Mouse (Mus musculus) G1E (cell line): ENCODE measurements at regions not wholly inside any gene's neighbourhood (a gene's known extent, or its start where the extent isn't known, plus 50 kb on each side); places are given as distances from the start of the nearest gene placed in this dataset.

Experiments
- ATAC-seq: 2 replicates; pipeline ENCODE4 v1.8.0; 2016; ENCODE audit warnings: mild to moderate bottlenecking; ENCODE audit not compliant: insufficient number of reproducible peaks, poor library complexity, low FRiP score, severe bottlenecking; ENCODE audit errors: extremely low read depth
- DNase-seq: peaks from one replicate; pipeline ENCODE4 v3.0.0; 2012; ENCODE audit warnings: low spot score
- H3K27me3 ChIP-seq: 2 replicates; pipeline ENCODE4 v1.6.1; 2012; ENCODE audit warnings: mild to moderate bottlenecking, low read length, inconsistent platforms; ENCODE audit not compliant: insufficient read depth
- H3K36me3 ChIP-seq: replicated peaks from 2 replicates; pipeline ENCODE3; 2012; ENCODE audit warnings: mild to moderate bottlenecking, inconsistent platforms
- H3K4me1 ChIP-seq: 2 replicates; pipeline ENCODE4 v1.6.1; 2012; ENCODE audit warnings: low read depth, low read length, inconsistent platforms, mixed read lengths; ENCODE audit not compliant: insufficient read depth
- H3K4me3 ChIP-seq: 2 replicates; pipeline ENCODE4 v1.5.1; 2012; ENCODE audit warnings: low read depth, mild to moderate bottlenecking, inconsistent platforms, low read length, moderate library complexity, mixed read lengths
- H3K9me3 ChIP-seq: replicated peaks from 2 replicates; pipeline ENCODE4 v1.6.1; 2012; ENCODE audit warnings: inconsistent platforms
- CTCF ChIP-seq: IDR thresholded peaks from 2 replicates; pipeline ENCODE4 v1.5.1; 2012; ENCODE audit warnings: low read depth, low read length, inconsistent platforms, mixed read lengths
- GATA1 ChIP-seq: IDR thresholded peaks from 2 replicates; pipeline ENCODE4 v1.6.1; 2012; ENCODE audit warnings: borderline replicate concordance, low read length, inconsistent platforms, mixed read lengths
- GATA2 ChIP-seq: IDR thresholded peaks from 2 replicates; pipeline ENCODE4 v1.6.1; 2012; ENCODE audit warnings: low read depth, low read length, inconsistent platforms, borderline replicate concordance
- POLR2AphosphoS5 ChIP-seq: IDR thresholded peaks from 2 replicates; pipeline ENCODE4 v1.6.1; 2012; ENCODE audit warnings: low read depth, low read length, inconsistent platforms; ENCODE audit not compliant: insufficient replicate concordance
- TAL1 ChIP-seq: conservative IDR thresholded peaks from 2 replicates; pipeline ENCODE4 v1.6.1; 2012; ENCODE audit warnings: low read depth, low read length, inconsistent platforms, mixed read lengths

DNA sequence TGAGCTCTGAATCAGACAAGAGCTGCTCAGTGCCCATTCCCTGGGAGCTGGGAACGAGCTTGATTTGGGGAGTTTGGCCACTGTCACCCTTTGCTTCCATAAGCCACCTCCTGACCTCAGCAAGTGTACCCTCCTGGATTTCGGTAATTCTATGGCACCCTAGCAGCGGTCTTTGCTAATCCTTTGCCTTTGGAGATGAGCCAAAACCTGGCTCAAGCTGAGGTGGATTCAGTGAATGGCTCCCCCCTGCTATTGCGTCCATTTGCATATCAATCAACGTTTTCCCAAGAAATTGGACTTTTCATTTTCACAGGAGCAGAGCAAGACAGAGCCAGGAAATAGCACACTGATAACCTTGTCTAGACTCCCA, 204.1 kb downstream of the 1700129C05Rik start:
- TF ChIP-seq TAL1 (no peak), GATA1 (no peak), GATA2 (no peak), CTCF (no peak), POLR2AphosphoS5 (no peak)
- H3K9me3 ChIP-seq = peaks cover 13% of the 10 kb centered on the region
- DNase-seq = no peak
- no peaks in the 10 kb centered on the region for H3K27me3 ChIP-seq
- H3K4me1 ChIP-seq = no peaks in the 10 kb centered on the region
- no peak for ATAC-seq
- H3K36me3 ChIP-seq = no peaks in the 10 kb centered on the region
- H3K4me3 ChIP-seq = no peak overlapping the region

DNA sequence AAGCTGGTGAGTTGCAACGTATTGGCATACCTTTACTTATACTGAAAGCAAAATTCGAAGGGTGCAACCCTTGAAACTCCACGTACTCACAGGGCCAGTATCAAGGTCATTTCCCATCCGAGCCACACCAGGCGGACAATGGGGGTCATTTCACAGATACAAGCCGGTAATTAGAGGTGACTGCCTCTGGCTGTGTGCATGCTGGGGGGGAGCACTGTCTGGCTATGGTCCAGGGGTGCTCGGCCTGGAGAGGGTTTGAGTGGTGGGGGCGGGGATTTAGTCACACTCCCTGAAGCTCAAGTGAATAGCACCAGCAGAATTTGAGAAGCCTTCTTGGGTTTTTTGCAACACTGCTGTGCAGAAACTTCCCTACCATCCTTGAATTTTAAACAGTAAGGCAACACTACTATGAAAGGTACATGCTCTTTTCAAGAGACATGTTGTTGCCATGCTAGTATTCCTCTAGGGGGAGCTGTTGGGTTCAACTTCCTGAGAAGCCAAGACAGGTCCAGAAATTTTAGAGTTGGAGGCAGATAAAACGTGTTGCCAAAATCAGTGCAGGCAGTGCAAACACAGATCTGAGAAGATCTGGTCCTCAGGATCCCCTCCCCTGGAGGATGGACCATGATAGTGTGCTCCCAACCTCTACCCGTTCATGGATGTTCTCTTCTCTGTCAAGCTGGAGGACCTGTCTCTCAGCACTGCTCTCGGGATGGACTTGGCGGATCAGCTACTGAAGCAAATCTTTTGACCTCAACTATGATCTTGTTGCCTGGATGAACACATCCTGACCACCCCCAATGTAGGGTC, 204.7 kb downstream of the 1700129C05Rik start:
- no peak for DNase-seq
- ATAC-seq = no peak
- TF ChIP-seq POLR2AphosphoS5 (no peak), GATA1 (no peak), GATA2 (no peak), CTCF (no peak), TAL1 (no peak)
- Histone ChIP-seq H3K27me3 (no peaks in the 10 kb centered on the region), H3K9me3 (peaks cover 15% of the 10 kb centered on the region), H3K4me1 (no peaks in the 10 kb centered on the region), H3K4me3 (no peak overlapping the region), H3K36me3 (no peaks in the 10 kb centered on the region)

DNA sequence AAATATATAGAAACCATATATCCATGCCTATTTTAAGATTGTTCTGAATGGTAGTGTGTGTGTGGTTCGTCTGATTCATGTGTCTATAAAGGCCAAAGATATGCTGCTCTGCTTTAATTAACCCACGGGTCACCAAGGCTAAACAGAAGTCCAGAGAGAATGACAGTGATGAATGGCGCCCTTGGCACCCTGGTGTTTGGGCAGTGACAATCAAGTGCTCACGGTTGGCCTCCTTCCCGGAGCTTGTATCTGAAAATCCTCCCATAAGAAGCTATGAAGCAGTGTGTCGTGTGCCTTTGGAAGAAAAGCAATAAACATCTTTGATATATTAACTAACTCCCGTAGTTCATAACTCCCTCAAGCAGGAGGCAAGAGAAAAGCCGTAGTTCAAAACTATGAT, 205.4 kb downstream of the 1700129C05Rik start:
- Histone ChIP-seq H3K36me3 (no peaks in the 10 kb centered on the region), H3K4me3 (no peak overlapping the region), H3K27me3 (no peaks in the 10 kb centered on the region), H3K9me3 (peaks cover 15% of the 10 kb centered on the region), H3K4me1 (no peaks in the 10 kb centered on the region)
- ATAC-seq (no peak), DNase-seq (no peak)
- no peak for TF ChIP-seq POLR2AphosphoS5
- no peak for TF ChIP-seq CTCF
- no peak for TF ChIP-seq GATA2
- TF ChIP-seq GATA1 = no peak
- TF ChIP-seq TAL1 = no peak

DNA sequence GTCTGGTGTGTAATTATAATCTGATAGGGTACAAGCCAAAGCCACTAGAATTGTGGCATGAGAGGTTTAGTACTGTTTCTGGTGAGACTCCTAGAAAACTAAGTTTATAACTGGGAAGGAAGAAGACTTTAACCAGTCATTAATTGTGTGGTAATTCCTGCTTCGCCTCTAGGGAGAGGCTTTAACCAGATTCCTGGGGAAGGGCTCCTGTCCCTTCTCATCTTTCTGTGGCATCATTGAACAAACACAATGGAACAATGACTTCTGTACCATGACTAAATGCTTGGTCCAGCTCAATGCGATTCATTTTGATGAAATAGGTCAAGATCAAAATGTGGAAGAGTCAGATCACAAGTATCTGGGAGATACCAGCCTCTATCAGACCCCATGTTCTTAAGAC, 206.6 kb downstream of the 1700129C05Rik start:
- Histone ChIP-seq H3K4me1 (no peaks in the 10 kb centered on the region), H3K4me3 (no peak overlapping the region), H3K27me3 (no peaks in the 10 kb centered on the region), H3K9me3 (peaks cover 15% of the 10 kb centered on the region), H3K36me3 (no peaks in the 10 kb centered on the region)
- no peak for DNase-seq
- TF ChIP-seq GATA1 = no peak
- no peak for TF ChIP-seq CTCF
- ATAC-seq = no peak

DNA sequence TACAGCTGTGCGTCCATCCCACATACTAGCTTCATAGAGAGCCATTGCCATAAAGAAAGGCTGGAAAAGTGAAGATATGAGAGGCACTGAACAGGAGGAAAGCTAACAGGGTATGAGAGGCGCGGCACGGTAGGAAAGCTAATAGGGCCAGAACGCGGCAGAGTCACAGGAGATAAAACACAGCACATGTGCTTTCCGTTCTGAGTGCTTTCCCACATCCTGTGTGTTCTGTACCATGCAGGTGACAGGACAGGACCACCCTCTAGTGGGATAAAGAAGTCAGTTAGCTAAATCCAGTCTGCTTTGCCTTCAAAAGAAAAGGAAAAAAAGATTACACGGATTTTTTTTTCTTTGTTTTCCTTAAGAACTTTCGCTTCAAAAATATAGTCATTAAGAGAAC, 224.8 kb downstream of the 1700129C05Rik start:
- TF ChIP-seq TAL1 (no peak), GATA2 (no peak), POLR2AphosphoS5 (no peak), CTCF (no peak), GATA1 (no peak)

DNA sequence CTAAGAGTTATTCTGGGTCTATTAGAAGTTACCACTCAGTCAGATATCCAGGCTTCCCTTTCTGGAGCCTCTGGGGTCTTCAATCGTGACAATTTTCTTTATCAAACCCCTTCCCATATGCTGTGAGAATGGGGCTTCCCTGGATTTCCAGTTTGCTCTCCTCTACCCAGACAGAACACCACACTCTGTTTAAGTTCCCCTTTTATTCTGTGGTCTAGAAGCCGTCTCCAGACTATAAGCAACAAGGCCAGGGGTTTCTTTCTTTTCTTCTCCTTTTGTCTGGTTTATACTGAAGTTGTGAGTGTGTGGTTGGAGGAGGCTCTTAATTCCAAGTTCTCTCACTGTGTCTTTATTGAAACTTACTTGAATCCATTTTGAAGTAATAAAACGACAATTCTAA, 225.5 kb downstream of the 1700129C05Rik start:
- no peaks in the 10 kb centered on the region for H3K36me3 ChIP-seq
- DNase-seq (no peak), ATAC-seq (no peak)
- H3K4me1 ChIP-seq = no peaks in the 10 kb centered on the region
- H3K27me3 ChIP-seq = no peaks in the 10 kb centered on the region
- no peak for TF ChIP-seq GATA1
- TF ChIP-seq POLR2AphosphoS5 = no peak
- TF ChIP-seq GATA2 = no peak
- no peak for TF ChIP-seq CTCF
- TF ChIP-seq TAL1 = no peak
- no peak overlapping the region for H3K4me3 ChIP-seq
- peaks cover 3% of the 10 kb centered on the region; the same call in 1 of the 2 replicates for H3K9me3 ChIP-seq

More for the DNA sequence above, 224.8 kb downstream of the 1700129C05Rik start:
- no peak for ATAC-seq
- DNase-seq = no peak
- Histone ChIP-seq H3K4me1 (no peaks in the 10 kb centered on the region), H3K27me3 (no peaks in the 10 kb centered on the region), H3K9me3 (peaks cover 3% of the 10 kb centered on the region; the same call in 1 of the 2 replicates), H3K4me3 (no peak overlapping the region), H3K36me3 (no peaks in the 10 kb centered on the region)

DNA sequence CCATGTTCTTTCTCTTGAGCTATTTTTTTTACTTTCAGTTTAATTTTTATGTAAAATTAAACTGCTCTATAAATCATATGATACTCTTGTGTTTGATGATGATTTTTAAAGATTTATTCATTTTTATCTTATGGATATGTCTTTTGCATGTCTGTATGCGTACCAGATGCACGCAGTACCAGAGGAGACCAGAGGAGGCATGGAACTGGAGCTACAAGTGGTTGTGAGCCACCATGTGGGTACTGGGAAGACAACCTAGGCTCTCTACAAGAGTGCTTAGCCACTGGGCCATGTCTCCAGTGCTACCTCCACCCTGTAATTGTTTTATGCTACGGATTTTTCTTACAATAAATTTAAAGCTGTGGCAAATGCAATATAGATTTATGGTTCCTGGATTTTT, 227.8 kb downstream of the 1700129C05Rik start:
- TF ChIP-seq TAL1 (no peak), POLR2AphosphoS5 (no peak), GATA2 (no peak), GATA1 (no peak), CTCF (no peak)
- DNase-seq (no peak), ATAC-seq (no peak)
- H3K27me3 ChIP-seq = no peaks in the 10 kb centered on the region
- H3K4me3 ChIP-seq = no peak overlapping the region
- no peaks in the 10 kb centered on the region for H3K4me1 ChIP-seq
- peaks cover 8% of the 10 kb centered on the region; the same call in 1 of the 2 replicates for H3K9me3 ChIP-seq
- H3K36me3 ChIP-seq = no peaks in the 10 kb centered on the region
